24 mouse cellular contexts compared by ENCODE assay signal in the genomic region with DNA sequence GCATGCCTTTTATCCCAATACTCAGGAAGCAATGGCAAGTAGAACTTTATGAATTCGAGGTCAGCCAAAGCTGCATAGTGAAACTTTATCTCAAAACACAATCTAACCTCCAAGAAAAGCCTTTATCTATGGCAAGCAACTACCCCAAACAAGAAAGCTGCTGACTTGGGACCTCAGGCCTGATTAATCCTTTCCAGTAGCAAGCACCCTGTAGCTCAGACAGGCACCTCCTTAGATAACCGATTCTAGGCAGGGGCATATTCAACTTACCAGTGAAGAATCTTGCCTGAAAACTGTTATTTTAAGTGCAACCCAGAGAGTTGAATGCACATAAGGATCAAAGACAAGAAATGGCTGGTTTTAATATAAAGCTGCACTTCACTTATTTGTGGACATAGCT. TPM values are rescaled to one million over a fixed set of nuclear protein-coding genes. Genes with fewer than 3 reads are reported as not detected.
DNase-seq lines count a peak whose midpoint lies in the region; ATAC-seq and TF ChIP-seq lines count a peak whose summit lies in the region.
"Had no signal": no experiment of that assay in that cellular context is flagged by ENCODE, and none has a peak within 500 bp of the region (broad histone marks: within the 10 kb centered on the region; RNA-seq: fewer than 3 reads in every experiment).

No protein-coding gene starts in this region.

- no peak overlapping the region for H3K27ac ChIP-seq in heart, embryonic 11.5 days (ENCODE audit: low read depth, low read length)
- H3K27ac ChIP-seq in liver, embryonic 14.5 days: no peak overlapping the region
- no peak overlapping the region for H3K27ac ChIP-seq in kidney, embryonic 16.5 days (ENCODE audit: low read length)
- H3K27ac ChIP-seq: embryonic facial prominence, embryonic 12.5 days; embryonic facial prominence, embryonic 15.5 days; heart, adult 2 months; heart, embryonic 10.5 days; hindbrain, embryonic 13.5 days; intestine, embryonic 15.5 days had no signal

- no peak for TF ChIP-seq CTCF in liver, embryonic 14.5 days (IDR thresholded peaks at IDR 0.05; ENCODE audit: low read depth)

- no peaks in the 10 kb centered on the region for H3K9me3 ChIP-seq in heart, embryonic 11.5 days (replicated peaks; ENCODE audit: control insufficient read depth, low read length)
- no peaks in the 10 kb centered on the region for H3K9me3 ChIP-seq in liver, embryonic 14.5 days (ENCODE audit: control insufficient read depth, low read length)
- H3K9me3 ChIP-seq in kidney, embryonic 16.5 days (ENCODE audit: low read length): no peaks in the 10 kb centered on the region
- H3K9me3 ChIP-seq: embryonic facial prominence, embryonic 12.5 days; embryonic facial prominence, embryonic 15.5 days; heart, embryonic 10.5 days; hindbrain, embryonic 13.5 days; intestine, embryonic 15.5 days had no signal

- no peaks in the 10 kb centered on the region for H3K4me1 ChIP-seq in heart, embryonic 11.5 days (ENCODE audit: control insufficient read depth, insufficient read depth, low read length)
- no peaks in the 10 kb centered on the region for H3K4me1 ChIP-seq in liver, embryonic 14.5 days (replicated peaks; ENCODE audit: control insufficient read depth in 2 of 2, insufficient read depth in 2 of 2, low read length in 1 of 2)
- no peaks in the 10 kb centered on the region for H3K4me1 ChIP-seq in kidney, embryonic 16.5 days (ENCODE audit: insufficient read depth, low read length)
- H3K4me1 ChIP-seq: embryonic facial prominence, embryonic 12.5 days; embryonic facial prominence, embryonic 15.5 days; heart, embryonic 10.5 days; hindbrain, embryonic 13.5 days; intestine, embryonic 15.5 days had no signal

- H3K27me3 ChIP-seq in heart, embryonic 11.5 days (ENCODE audit: control insufficient read depth, insufficient read depth, low read length): no peaks in the 10 kb centered on the region
- no peaks in the 10 kb centered on the region for H3K27me3 ChIP-seq in liver, embryonic 14.5 days (ENCODE audit: control insufficient read depth, insufficient read depth, low read length)
- H3K27me3 ChIP-seq in kidney, embryonic 16.5 days (ENCODE audit: insufficient read depth, low read length): no peaks in the 10 kb centered on the region
- H3K27me3 ChIP-seq: embryonic facial prominence, embryonic 12.5 days; embryonic facial prominence, embryonic 15.5 days; hindbrain, embryonic 13.5 days; intestine, embryonic 15.5 days; Patski had no signal

- H3K9ac ChIP-seq in heart, embryonic 11.5 days (ENCODE audit: low read depth, low read length): no peak overlapping the region
- no peak overlapping the region for H3K9ac ChIP-seq in liver, embryonic 14.5 days (replicated peaks)
- H3K9ac ChIP-seq in kidney, embryonic 16.5 days (replicated peaks; ENCODE audit: low read length): no peak overlapping the region
- H3K9ac ChIP-seq: embryonic facial prominence, embryonic 12.5 days; embryonic facial prominence, embryonic 15.5 days; forebrain, postnatal 0 days; hindbrain, embryonic 13.5 days; intestine, embryonic 15.5 days had no signal

- no peak for ATAC-seq in heart, embryonic 11.5 days (replicated peaks; ENCODE audit: insufficient number of reproducible peaks, low FRiP score, low TSS enrichment)
- ATAC-seq in liver, embryonic 14.5 days (ENCODE audit: insufficient read depth): 0 out of 2 replicates have a peak, but pooled peaks have one; percentile 28
- no peak for ATAC-seq in kidney, embryonic 16.5 days (ENCODE audit: low FRiP score, low TSS enrichment)
- ATAC-seq: CD4-positive, CD25-positive, alpha-beta regulatory T cell, adult 4 months; forebrain, embryonic 14.5 days; forebrain, postnatal 0 days; hindbrain, embryonic 16.5 days; intestine, embryonic 15.5 days; Patski had no signal

- DNase-seq in heart, adult 11 months: peak; percentile 36
- DNase-seq in 416B (ENCODE audit: low read depth): peak; percentile 33
- peak; percentile 34 for DNase-seq in c-Kit-positive CD71-positive TER-119-negative erythroid progenitor cells, embryonic 14.5 days (ENCODE audit: low read depth)
- DNase-seq in liver, embryonic 14.5 days (ENCODE audit: low read depth in 3 of 3, low spot score in 3 of 3): peak in 2 of 3 experiments; percentile 13 to 19
- no peak for DNase-seq in urinary bladder, postnatal 14 days (ENCODE audit: low spot score)
- no peak for DNase-seq in right cerebral cortex, adult 2 months (ENCODE audit: low spot score in 2 of 2)
- DNase-seq: adrenal gland, postnatal 10 days; cerebellum, adult 18-20 months; cerebellum, adult 9-10 months; cerebellum, postnatal 14 days; forebrain, postnatal 0 days; gastrocnemius, postnatal 25 days; heart, adult 2 months had no signal

- no peak overlapping the region for H3K4me3 ChIP-seq in heart, embryonic 11.5 days (ENCODE audit: low read depth, low read length)
- H3K4me3 ChIP-seq in liver, embryonic 14.5 days (ENCODE audit: insufficient read depth in 1 of 2, low read depth in 2 of 2, low read length in 2 of 2): no peak overlapping the region
- H3K4me3 ChIP-seq in kidney, embryonic 16.5 days (ENCODE audit: low read length): no peak overlapping the region
- H3K4me3 ChIP-seq: embryonic facial prominence, embryonic 12.5 days; embryonic facial prominence, embryonic 15.5 days; heart, adult 2 months; heart, embryonic 10.5 days; hindbrain, embryonic 13.5 days; intestine, embryonic 15.5 days had no signal

- H3K36me3 ChIP-seq in heart, embryonic 11.5 days (ENCODE audit: control insufficient read depth, insufficient read depth, low read length): peaks cover 25% of the 10 kb centered on the region
- H3K36me3 ChIP-seq in liver, embryonic 14.5 days (replicated peaks; ENCODE audit: control insufficient read depth, insufficient read depth, low read depth): peaks cover 55% of the 10 kb centered on the region
- H3K36me3 ChIP-seq in kidney, embryonic 16.5 days (ENCODE audit: insufficient read depth, low read length): peaks cover 42% of the 10 kb centered on the region

- no peak overlapping the region for H3K4me2 ChIP-seq in heart, embryonic 11.5 days
- no peak overlapping the region for H3K4me2 ChIP-seq in liver, embryonic 14.5 days (ENCODE audit: low read depth)
- no peak overlapping the region for H3K4me2 ChIP-seq in kidney, embryonic 16.5 days (replicated peaks; ENCODE audit: low read depth, low read length)
- H3K4me2 ChIP-seq: embryonic facial prominence, embryonic 12.5 days; embryonic facial prominence, embryonic 15.5 days; hindbrain, embryonic 13.5 days; intestine, embryonic 15.5 days had no signal

- TF ChIP-seq EP300 in liver, embryonic 14.5 days (IDR thresholded peaks at IDR 0.05; ENCODE audit: low read depth): no peak

- 83% methylated on average over 2 of the region's 2 CpGs for WGBS in heart, embryonic 11.5 days (ENCODE audit: insufficient replicate concordance)
- WGBS in liver, embryonic 14.5 days (ENCODE audit: insufficient replicate concordance): 16% methylated on average over 2 of the region's 2 CpGs
- 86% methylated on average over 2 of the region's 2 CpGs for WGBS in kidney, embryonic 16.5 days

RNA-seq across cellular contexts. Expression of a gene that starts 58.2 kb away (rescaled TPM):
- polyA plus RNA-seq in heart, embryonic 11.5 days (2014; fragmentation: Nextera tagmentation; extraction: Ambion mirVana): 18.0 and 22.0 TPM in 2 replicates
- polyA plus RNA-seq in liver, embryonic 14.5 days (2012; rRNA removed): 6.8 and 9.1 TPM in 2 replicates
- 9.2 and 13.4 TPM in 2 replicates for polyA plus RNA-seq in liver, embryonic 14.5 days (2014; fragmentation: Nextera tagmentation; extraction: Ambion mirVana)
- polyA plus RNA-seq in kidney, embryonic 16.5 days (2015; fragmentation: Nextera tagmentation; extraction: Ambion mirVana): 19.8 and 28.2 TPM in 2 replicates

RNA-seq across cellular contexts. Expression of a gene that starts 58.2 kb away (rescaled TPM):
- 35.8 and 41.7 TPM in 2 replicates for polyA plus RNA-seq in heart, embryonic 11.5 days (2014; fragmentation: Nextera tagmentation; extraction: Ambion mirVana)
- 56.0 and 61.8 TPM in 2 replicates for polyA plus RNA-seq in liver, embryonic 14.5 days (2012; rRNA removed)
- 36.9 and 40.3 TPM in 2 replicates for polyA plus RNA-seq in liver, embryonic 14.5 days (2014; fragmentation: Nextera tagmentation; extraction: Ambion mirVana)
- polyA plus RNA-seq in kidney, embryonic 16.5 days (2015; fragmentation: Nextera tagmentation; extraction: Ambion mirVana): 58.9 and 65.0 TPM in 2 replicates

RNA-seq across cellular contexts. Expression of a gene that starts 59.1 kb away (rescaled TPM):
- 29.2 and 30.4 TPM in 2 replicates for polyA plus RNA-seq in heart, embryonic 11.5 days (2014; fragmentation: Nextera tagmentation; extraction: Ambion mirVana)
- 14.7 and 18.2 TPM in 2 replicates for polyA plus RNA-seq in liver, embryonic 14.5 days (2012; rRNA removed)
- polyA plus RNA-seq in liver, embryonic 14.5 days (2014; fragmentation: Nextera tagmentation; extraction: Ambion mirVana): 15.2 and 15.3 TPM in 2 replicates
- 49.2 and 55.6 TPM in 2 replicates for polyA plus RNA-seq in kidney, embryonic 16.5 days (2015; fragmentation: Nextera tagmentation; extraction: Ambion mirVana)

Comparison
In these comparisons a context has a peak if more than half of its experiments do, and no peak if none do; other contexts are left out.
1. DNase-seq: peak in heart, adult 11 months (single experiment), 416B (single experiment), c-Kit-positive CD71-positive TER-119-negative erythroid progenitor cells, embryonic 14.5 days (single experiment) and liver, embryonic 14.5 days (2 of 3); none in urinary bladder, postnatal 14 days (single experiment) and right cerebral cortex, adult 2 months (0 of 2).